In genomic region chr4:136247386-136247728, GRCm38 (mm10) we compare ENCODE assay signal across 8 mouse cellular contexts. TPM values are rescaled to one million over a fixed set of nuclear protein-coding genes. Genes with fewer than 3 reads are reported as not detected.
DNase-seq lines count a peak whose midpoint lies in the region; ATAC-seq lines count a peak whose summit lies in the region.

No protein-coding gene starts in this region.

- H3K36me3 ChIP-seq in kidney, embryonic 15.5 days: peaks cover 5% of the 10 kb centered on the region; the same call in 1 of the 2 replicates
- H3K36me3 ChIP-seq in embryonic facial prominence, embryonic 10.5 days (replicated peaks): no peaks in the 10 kb centered on the region
- H3K36me3 ChIP-seq in hindbrain, embryonic 14.5 days (replicated peaks; ENCODE audit: control insufficient read depth, insufficient read depth): no peaks in the 10 kb centered on the region
- H3K36me3 ChIP-seq in midbrain, embryonic 14.5 days (ENCODE audit: control insufficient read depth, insufficient read depth, low read length): no peaks in the 10 kb centered on the region

- H3K27ac ChIP-seq in kidney, embryonic 15.5 days: no peak overlapping the region
- H3K27ac ChIP-seq in embryonic facial prominence, embryonic 10.5 days (replicated peaks): peak overlapping the region; percentile 26; the same call in 1 of the 2 replicates
- no peak overlapping the region for H3K27ac ChIP-seq in hindbrain, embryonic 14.5 days
- no peak overlapping the region for H3K27ac ChIP-seq in midbrain, embryonic 14.5 days (replicated peaks; ENCODE audit: low read depth, low read length)

- 2% methylated on average over 14 of the region's 14 CpGs for WGBS in kidney, embryonic 15.5 days
- WGBS in embryonic facial prominence, embryonic 10.5 days: 2% methylated on average over 14 of the region's 14 CpGs
- under 1% methylated on average over 14 of the region's 14 CpGs for WGBS in hindbrain, embryonic 14.5 days
- 1% methylated on average over 14 of the region's 14 CpGs for WGBS in midbrain, embryonic 14.5 days

- no peak for DNase-seq in kidney, adult 8-10 months
- no peak for DNase-seq in embryonic facial prominence, embryonic 10.5 days (ENCODE audit: low spot score)
- no peak for DNase-seq in hindbrain, embryonic 14.5 days (ENCODE audit: low spot score)
- DNase-seq in midbrain, embryonic 14.5 days: peak; percentile 36
- no peak for DNase-seq in cerebellum, postnatal 10 days
- DNase-seq in right cerebral cortex, postnatal 25 days: no peak
- DNase-seq in right cerebral cortex, postnatal 10 days (ENCODE audit: low spot score in 2 of 2): no peak

- peak overlapping the region; percentile 96 for H3K4me2 ChIP-seq in kidney, embryonic 15.5 days
- peak overlapping the region; percentile 62 for H3K4me2 ChIP-seq in hindbrain, embryonic 14.5 days (replicated peaks)
- peak overlapping the region; percentile 57 for H3K4me2 ChIP-seq in midbrain, embryonic 14.5 days (ENCODE audit: low read length)

- peaks cover 87% of the 10 kb centered on the region for H3K27me3 ChIP-seq in kidney, embryonic 15.5 days
- peaks cover 100% of the 10 kb centered on the region for H3K27me3 ChIP-seq in embryonic facial prominence, embryonic 10.5 days (replicated peaks; ENCODE audit: low read depth, poor library complexity, severe bottlenecking)
- peaks cover 71% of the 10 kb centered on the region for H3K27me3 ChIP-seq in hindbrain, embryonic 14.5 days (ENCODE audit: control insufficient read depth, insufficient read depth, low read length)
- H3K27me3 ChIP-seq in midbrain, embryonic 14.5 days (ENCODE audit: control insufficient read depth, insufficient read depth, low read length): peaks cover 52% of the 10 kb centered on the region

- ATAC-seq in kidney, embryonic 15.5 days (replicated peaks; ENCODE audit: low FRiP score): peak; percentile 34; the same call in 1 of the 2 replicates
- ATAC-seq in hindbrain, embryonic 14.5 days (ENCODE audit: low FRiP score): no peak
- ATAC-seq in midbrain, embryonic 14.5 days (ENCODE audit: low FRiP score, low TSS enrichment): no peak

- H3K9me3 ChIP-seq in kidney, embryonic 15.5 days (replicated peaks): no peaks in the 10 kb centered on the region
- H3K9me3 ChIP-seq in embryonic facial prominence, embryonic 10.5 days: no peaks in the 10 kb centered on the region
- H3K9me3 ChIP-seq in hindbrain, embryonic 14.5 days (ENCODE audit: control insufficient read depth, low read length): no peaks in the 10 kb centered on the region
- no peaks in the 10 kb centered on the region for H3K9me3 ChIP-seq in midbrain, embryonic 14.5 days (ENCODE audit: control insufficient read depth, low read length)

- H3K9ac ChIP-seq in kidney, embryonic 15.5 days: peak overlapping the region; percentile 28; the same call in 1 of the 2 replicates
- peak overlapping the region; percentile 1; the same call in 1 of the 2 replicates for H3K9ac ChIP-seq in hindbrain, embryonic 14.5 days
- 0 out of 2 replicates have a peak overlapping the region, but pooled peaks have one; percentile 16 for H3K9ac ChIP-seq in midbrain, embryonic 14.5 days (replicated peaks; ENCODE audit: low read length)

- peaks cover 39% of the 10 kb centered on the region for H3K4me1 ChIP-seq in kidney, embryonic 15.5 days
- peaks cover 38% of the 10 kb centered on the region for H3K4me1 ChIP-seq in embryonic facial prominence, embryonic 10.5 days
- peaks cover 14% of the 10 kb centered on the region for H3K4me1 ChIP-seq in hindbrain, embryonic 14.5 days (replicated peaks; ENCODE audit: control insufficient read depth, insufficient read depth, low read length)
- H3K4me1 ChIP-seq in midbrain, embryonic 14.5 days (ENCODE audit: control insufficient read depth, insufficient read depth, low read length): peaks cover 18% of the 10 kb centered on the region

- peak overlapping the region; percentile 56 for H3K4me3 ChIP-seq in kidney, embryonic 15.5 days (replicated peaks)
- peak overlapping the region; percentile 65 for H3K4me3 ChIP-seq in embryonic facial prominence, embryonic 10.5 days
- H3K4me3 ChIP-seq in hindbrain, embryonic 14.5 days (replicated peaks; ENCODE audit: low read length): peak overlapping the region; percentile 32
- peak overlapping the region; percentile 28 for H3K4me3 ChIP-seq in midbrain, embryonic 14.5 days (replicated peaks; ENCODE audit: low read depth, low read length)

RNA-seq across cellular contexts. Expression of gene Tcea3, which starts 0.2 kb away (rescaled TPM):
- 10.9 and 12.5 TPM in 2 replicates for polyA plus RNA-seq in kidney, embryonic 15.5 days (2015; fragmentation: Nextera tagmentation; extraction: Ambion mirVana)
- polyA plus RNA-seq in embryonic facial prominence, embryonic 10.5 days (2016; fragmentation: Nextera tagmentation; extraction: Ambion mirVana): 0.83 and 0.97 TPM in 2 replicates
- 1.2 and 2.0 TPM in 2 replicates for polyA plus RNA-seq in hindbrain, embryonic 14.5 days (2014; fragmentation: Nextera tagmentation; extraction: Ambion mirVana)
- polyA plus RNA-seq in midbrain, embryonic 14.5 days (2014; fragmentation: Nextera tagmentation; extraction: Ambion mirVana): 0.18 and 1.2 TPM in 2 replicates

RNA-seq across cellular contexts. Expression of gene Zfp46, which starts 37.1 kb away (rescaled TPM):
- polyA plus RNA-seq in kidney, embryonic 15.5 days (2015; fragmentation: Nextera tagmentation; extraction: Ambion mirVana): 22.8 TPM in 2 replicates
- polyA plus RNA-seq in embryonic facial prominence, embryonic 10.5 days (2016; fragmentation: Nextera tagmentation; extraction: Ambion mirVana): 24.2 and 26.2 TPM in 2 replicates
- polyA plus RNA-seq in hindbrain, embryonic 14.5 days (2014; fragmentation: Nextera tagmentation; extraction: Ambion mirVana): 39.8 and 48.8 TPM in 2 replicates
- polyA plus RNA-seq in midbrain, embryonic 14.5 days (2014; fragmentation: Nextera tagmentation; extraction: Ambion mirVana): 31.1 and 47.7 TPM in 2 replicates

RNA-seq across cellular contexts. Expression of gene Asap3, which starts 41.2 kb away (rescaled TPM):
- 4.5 and 6.0 TPM in 2 replicates for polyA plus RNA-seq in kidney, embryonic 15.5 days (2015; fragmentation: Nextera tagmentation; extraction: Ambion mirVana)
- polyA plus RNA-seq in embryonic facial prominence, embryonic 10.5 days (2016; fragmentation: Nextera tagmentation; extraction: Ambion mirVana): 4.2 and 5.3 TPM in 2 replicates
- 4.9 TPM in 2 replicates for polyA plus RNA-seq in hindbrain, embryonic 14.5 days (2014; fragmentation: Nextera tagmentation; extraction: Ambion mirVana)
- 1.8 and 3.4 TPM in 2 replicates for polyA plus RNA-seq in midbrain, embryonic 14.5 days (2014; fragmentation: Nextera tagmentation; extraction: Ambion mirVana)
